Mouse (Mus musculus) T-helper 2 cell (primary cell): ENCODE measurements at regions not wholly inside any gene's neighbourhood (a gene's known extent, or its start where the extent isn't known, plus 50 kb on each side); places are given as distances from the start of the nearest gene placed in this dataset.

ENCODE experiments used
- in situ Hi-C: fragments of 300-600 bp; cut with MboI, MseI; formaldehyde crosslinking; loops from one replicate; pipeline ENCODE4 v1.15.1; 2025; ENCODE audit warnings: high pct_unique_total_duplicates

- in situ Hi-C loops = no loop called here
Observed at GRCm38 (mm10) chr15:27258984-27259853, 207.3 kb upstream of the Ank start.

- in situ Hi-C loops = no loop called here
Observed at GRCm38 (mm10) chr15:27259854-27260191, 206.7 kb upstream of the Ank start.

GRCm38 (mm10) chr15:27270203-27270602 lies 196.3 kb upstream of the Ank start:
- in situ Hi-C loops = no loop called here

GRCm38 (mm10) chr15:27282279-27282678 lies 184.2 kb upstream of the Ank start:
- in situ Hi-C loops = no loop called here

GRCm38 (mm10) chr15:27303856-27304255 lies 162.6 kb upstream of the Ank start:
- in situ Hi-C loops = no loop called here

GRCm38 (mm10) chr15:27304256-27304655 lies 162.2 kb upstream of the Ank start:
- in situ Hi-C loops = no loop called here

- in situ Hi-C loops = no loop called here
Observed at GRCm38 (mm10) chr15:27305035-27305434, 161.4 kb upstream of the Ank start.

GRCm38 (mm10) chr15:27308639-27309038 lies 157.8 kb upstream of the Ank start:
- in situ Hi-C loops = no loop called here

GRCm38 (mm10) chr15:27315964-27316745 lies 150.3 kb upstream of the Ank start:
- in situ Hi-C loops = loop anchor here (5.0 kb wide), 1 partner anchor 266 kb away; no protein-coding TSS in a partner anchor

- in situ Hi-C loops = loop anchor here (5.0 kb wide), 1 partner anchor 266 kb away; no protein-coding TSS in a partner anchor
Observed at GRCm38 (mm10) chr15:27316746-27317129, 149.7 kb upstream of the Ank start.

GRCm38 (mm10) chr15:27321915-27322665 lies 144.4 kb upstream of the Ank start:
- in situ Hi-C loops = loop anchor here (10.0 kb wide), 1 partner anchor 393 kb away; no protein-coding TSS in a partner anchor

GRCm38 (mm10) chr15:27325847-27326548 lies 140.5 kb upstream of the Ank start:
- in situ Hi-C loops = loop anchor here (10.0 kb wide), 1 partner anchor 389 kb away; no protein-coding TSS in a partner anchor

- in situ Hi-C loops = loop anchor here (10.0 kb wide), 1 partner anchor 388 kb away; no protein-coding TSS in a partner anchor
Observed at GRCm38 (mm10) chr15:27326549-27326876, 140.0 kb upstream of the Ank start.

GRCm38 (mm10) chr15:27327744-27328143 lies 138.7 kb upstream of the Ank start:
- in situ Hi-C loops = loop anchor here (10.0 kb wide), 1 partner anchor 387 kb away; no protein-coding TSS in a partner anchor

- in situ Hi-C loops = loop anchor here (10.0 kb wide), 1 partner anchor 386 kb away; no protein-coding TSS in a partner anchor
Observed at GRCm38 (mm10) chr15:27328441-27328840, 138.0 kb upstream of the Ank start.

GRCm38 (mm10) chr15:27340070-27340469 lies 126.4 kb upstream of the Ank start:
- in situ Hi-C loops = no loop called here

- in situ Hi-C loops = no loop called here
Observed at GRCm38 (mm10) chr15:27341518-27341976, 124.9 kb upstream of the Ank start.

GRCm38 (mm10) chr15:27358441-27358840 lies 108.0 kb upstream of the Ank start:
- in situ Hi-C loops = no loop called here

- in situ Hi-C loops = no loop called here
Observed at GRCm38 (mm10) chr15:27359271-27359670, 107.2 kb upstream of the Ank start.

GRCm38 (mm10) chr15:27374517-27374916 lies 92.0 kb upstream of the Ank start:
- in situ Hi-C loops = no loop called here

GRCm38 (mm10) chr15:27378601-27379094 lies 87.8 kb upstream of the Ank start:
- in situ Hi-C loops = no loop called here
